Mouse (Mus musculus) embryonic fibroblast, embryonic 13.5 days (primary cell): ENCODE measurements around the gene Antxr2. TPM values are rescaled to one million over a fixed set of nuclear protein-coding genes. Genes with fewer than 3 reads are reported as not detected.

Experiments used
- H3K27ac ChIP-seq: 2 replicates; pipeline ENCODE4 v1.5.1; 2012; ENCODE audit warnings: low read length, control low read depth, inconsistent platforms; ENCODE audit not compliant: insufficient read depth
- H3K4me1 ChIP-seq: 2 replicates; pipeline ENCODE4 v1.6.1; 2011; ENCODE audit warnings: low read length; ENCODE audit not compliant: control insufficient read depth, insufficient read depth
- H3K4me3 ChIP-seq: 2 replicates; pipeline ENCODE4 v1.5.1; 2011; ENCODE audit warnings: mild to moderate bottlenecking, control low read depth, low read length; ENCODE audit not compliant: insufficient read depth
- CTCF ChIP-seq: IDR thresholded peaks from 2 replicates; pipeline ENCODE4 v1.5.1; 2011; ENCODE audit warnings: mild to moderate bottlenecking, control low read depth, low read length, moderate library complexity, borderline replicate concordance; ENCODE audit not compliant: insufficient read depth
- POLR2A ChIP-seq: IDR thresholded peaks from 2 replicates; pipeline ENCODE4 v1.6.1; 2011; ENCODE audit warnings: low read depth, mild to moderate bottlenecking, control low read depth, low read length, moderate library complexity
- polyA plus RNA-seq: library from polyadenylated mRNA; stranded (reverse); fragments of >200 nt; gene quantifications from 2 replicates; pipeline ENCODE4 v1.2.4, GENCODE M21; 2011; ENCODE audit warnings: low read depth; ENCODE audit not compliant: missing spikeins, insufficient read length

The Antxr2 gene
- polyA plus RNA-seq, 1 experiment: 45.0 TPM

DNA sequence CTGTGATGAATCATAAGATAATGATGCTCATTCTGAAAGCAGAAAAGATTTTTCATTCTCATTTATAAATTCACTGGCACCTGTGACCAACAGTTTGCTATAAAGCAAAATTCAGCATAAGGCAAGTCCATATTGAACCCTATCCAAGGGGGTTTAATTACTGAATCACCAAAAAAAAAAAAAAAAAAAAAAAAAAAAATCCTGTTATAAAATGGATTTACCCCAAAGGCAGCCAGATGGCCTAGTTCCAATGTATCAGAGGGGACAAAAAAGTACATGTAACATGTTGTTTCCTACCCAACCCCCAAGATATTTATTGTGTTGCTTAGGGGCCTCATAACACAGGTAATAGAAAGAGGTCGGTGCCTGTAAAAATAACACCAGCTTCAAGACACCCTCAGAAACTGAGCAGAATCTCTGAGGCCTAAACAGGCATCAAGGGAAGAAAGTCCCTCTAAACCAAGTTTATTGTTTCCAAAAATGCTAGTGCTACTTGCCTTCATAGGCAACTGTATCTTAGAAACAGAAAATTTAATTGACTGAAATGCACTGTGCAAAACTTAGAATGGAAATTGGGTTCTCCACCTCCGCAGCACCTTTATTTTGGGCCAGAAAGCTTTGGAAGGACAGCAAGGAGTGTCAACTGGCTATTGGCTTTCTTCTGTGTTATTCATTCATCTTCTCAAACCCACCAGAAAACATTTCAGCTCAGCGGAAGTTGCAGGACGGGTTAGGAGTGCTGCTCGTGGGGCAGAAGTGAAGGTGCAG, 178.7 kb downstream of the Antxr2 start:
- Histone ChIP-seq H3K4me1 (peaks cover 17% of the 10 kb centered on the region), H3K4me3 (no peak overlapping the region), H3K27ac (no peak overlapping the region)
- no peak for TF ChIP-seq CTCF
- TF ChIP-seq POLR2A: no peak

DNA sequence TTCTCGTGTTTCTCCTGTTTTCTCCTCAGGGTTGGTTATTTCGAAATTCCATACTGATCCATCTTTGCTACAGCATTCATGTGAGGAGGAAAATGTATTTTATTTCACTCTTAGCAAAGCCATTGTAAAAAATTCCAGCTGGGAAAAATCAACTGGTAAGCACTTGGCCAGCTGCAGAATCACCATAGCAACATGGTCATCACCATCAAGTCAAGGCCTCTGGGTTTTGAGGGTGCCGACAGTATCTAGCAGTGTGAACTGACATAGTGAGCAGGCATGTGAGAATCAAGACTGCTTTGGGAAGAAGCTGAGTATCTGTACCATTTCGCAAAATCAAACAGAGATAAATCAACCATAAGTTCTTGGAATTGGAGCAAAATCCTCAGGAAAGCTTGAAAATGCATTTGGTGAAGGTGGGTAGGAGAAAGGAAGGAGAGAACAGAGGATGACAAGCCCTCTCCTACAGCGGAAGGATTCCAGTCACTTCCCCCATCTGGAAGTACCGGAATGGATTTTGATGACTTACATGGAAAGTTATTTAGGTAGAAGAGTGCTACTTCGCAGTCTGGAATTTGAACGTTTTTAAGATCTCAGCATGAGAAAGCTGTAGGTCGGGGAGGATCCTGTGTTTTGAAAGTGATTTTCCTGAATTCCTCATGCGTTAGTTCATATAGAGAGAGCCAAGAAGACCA, 183.5 kb downstream of the Antxr2 start:
- peak overlapping the region; percentile 77 for H3K27ac ChIP-seq
- peaks cover 22% of the 10 kb centered on the region for H3K4me1 ChIP-seq
- no peak overlapping the region for H3K4me3 ChIP-seq
- no peak for TF ChIP-seq CTCF
- TF ChIP-seq POLR2A: no peak

DNA sequence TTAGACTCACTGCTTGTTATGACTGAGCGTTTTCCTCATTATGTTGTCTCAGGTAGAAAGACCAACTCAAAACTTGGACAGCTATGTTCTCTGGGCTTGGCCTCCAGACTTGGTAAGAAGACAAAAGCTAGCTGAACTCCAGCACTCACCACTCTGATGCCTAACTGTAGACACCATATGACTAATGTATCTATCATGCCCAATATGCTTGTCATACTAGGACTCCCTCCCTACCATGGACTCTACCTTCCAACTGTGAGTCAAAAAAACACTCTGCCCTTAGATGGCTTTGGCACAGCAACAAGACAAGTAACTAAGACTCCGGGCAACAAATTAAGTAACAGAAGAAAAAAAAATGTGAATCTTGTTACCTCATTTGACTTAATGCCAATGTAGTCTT, 184.3 kb downstream of the Antxr2 start:
- H3K4me3 ChIP-seq: no peak overlapping the region
- TF ChIP-seq CTCF (no peak), POLR2A (no peak)
- H3K4me1 ChIP-seq: peaks cover 22% of the 10 kb centered on the region
- peak overlapping the region; percentile 52 for H3K27ac ChIP-seq

DNA sequence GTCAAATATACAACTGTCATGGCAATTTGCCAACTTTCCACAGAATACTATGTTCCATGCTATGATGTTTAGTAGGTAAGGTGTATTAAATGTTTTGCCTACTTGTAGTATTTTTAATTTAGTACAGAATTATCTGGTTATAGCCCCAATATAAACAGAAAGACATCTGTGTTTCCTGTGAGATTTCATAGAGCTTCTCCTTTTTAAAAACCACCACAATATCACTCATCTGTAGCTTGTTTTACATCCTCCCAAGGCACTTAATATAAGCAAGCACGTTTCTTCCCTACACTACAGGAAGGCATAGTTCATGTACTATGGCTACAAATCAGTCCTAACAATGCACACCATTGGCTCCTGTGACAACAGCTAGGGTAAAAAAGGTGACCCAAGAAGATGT, 188.8 kb downstream of the Antxr2 start:
- Histone ChIP-seq H3K4me1 (peaks cover 4% of the 10 kb centered on the region; the same call in 1 of the 2 replicates), H3K27ac (no peak overlapping the region), H3K4me3 (no peak overlapping the region)
- no peak for TF ChIP-seq CTCF
- TF ChIP-seq POLR2A: no peak

DNA sequence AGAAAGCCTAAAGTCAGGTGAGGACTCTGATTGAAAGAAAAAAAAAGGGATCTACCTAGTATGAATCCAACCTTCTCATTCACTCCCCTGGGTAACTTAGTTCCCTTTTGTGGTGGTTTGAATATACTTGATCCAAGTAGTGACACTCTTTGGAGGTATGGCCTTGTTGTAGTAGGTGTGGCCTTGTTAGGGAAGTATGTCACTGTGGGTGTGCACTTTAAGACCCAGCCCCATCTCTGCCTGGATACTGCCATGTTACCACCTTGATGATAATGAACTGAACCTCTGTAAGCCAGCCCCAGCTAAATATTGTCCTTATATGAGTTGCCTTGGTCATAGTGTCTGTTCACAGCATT, 190.9 kb downstream of the Antxr2 start:
- H3K4me3 ChIP-seq: no peak overlapping the region
- H3K4me1 ChIP-seq: peaks cover 2% of the 10 kb centered on the region; the same call in 1 of the 2 replicates
- no peak for TF ChIP-seq POLR2A
- TF ChIP-seq CTCF: no peak
- no peak overlapping the region for H3K27ac ChIP-seq

DNA sequence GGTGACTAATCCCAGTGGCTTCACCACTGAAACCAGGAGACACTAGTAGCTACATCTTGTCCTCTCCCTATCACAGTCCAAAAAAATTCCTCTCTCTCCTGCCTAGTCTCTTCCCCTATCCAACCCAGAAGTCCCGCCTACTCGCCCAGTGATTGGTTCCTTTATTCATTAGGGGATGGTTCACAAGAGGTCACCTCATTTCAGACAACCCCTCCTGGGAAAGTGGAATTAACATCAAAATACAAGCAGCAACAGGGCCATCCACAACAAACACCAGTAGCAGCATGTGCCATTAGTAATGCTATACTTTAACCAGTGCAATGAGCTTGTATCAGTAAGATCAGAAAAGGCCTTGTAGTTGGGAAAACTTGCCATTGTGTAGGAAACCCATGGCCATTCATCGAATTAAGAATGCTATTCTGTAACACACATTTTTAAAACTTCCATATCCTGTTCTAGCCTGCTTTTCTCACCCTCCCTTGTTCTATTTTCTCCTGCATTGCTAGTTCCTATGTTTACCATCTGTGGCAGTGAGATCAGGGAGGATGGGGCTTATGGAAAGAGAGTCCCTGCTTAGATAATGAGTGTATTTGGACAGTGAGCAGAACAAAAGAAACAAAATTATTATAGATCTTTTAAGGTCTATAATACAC, 191.4 kb downstream of the Antxr2 start:
- Histone ChIP-seq H3K27ac (no peak overlapping the region), H3K4me1 (peaks cover 5% of the 10 kb centered on the region; the same call in 1 of the 2 replicates), H3K4me3 (no peak overlapping the region)
- TF ChIP-seq CTCF: no peak

DNA sequence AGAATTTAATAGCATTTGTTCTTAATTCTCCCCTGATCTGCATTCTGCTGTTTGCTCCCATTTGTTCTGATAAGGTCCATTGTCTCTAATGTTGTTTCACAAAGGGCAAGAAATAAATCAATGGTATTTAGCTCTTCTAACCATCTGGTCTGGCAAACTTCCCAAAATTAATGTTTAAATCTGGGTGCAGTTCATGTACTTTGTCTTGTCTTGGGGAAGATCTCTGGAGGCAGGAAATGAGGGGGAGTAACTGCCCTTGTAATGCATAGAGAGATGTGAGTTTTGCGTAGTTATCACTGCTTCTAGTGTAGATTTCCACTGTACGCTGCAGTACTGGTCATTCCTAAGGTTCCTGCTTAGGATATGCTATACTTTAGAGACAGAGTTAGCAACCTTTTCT, 193.5 kb downstream of the Antxr2 start:
- H3K4me3 ChIP-seq: no peak overlapping the region
- TF ChIP-seq CTCF: no peak
- no peak for TF ChIP-seq POLR2A
- peak overlapping the region; percentile 52 for H3K27ac ChIP-seq
- peaks cover 5% of the 10 kb centered on the region; the same call in 1 of the 2 replicates for H3K4me1 ChIP-seq

DNA sequence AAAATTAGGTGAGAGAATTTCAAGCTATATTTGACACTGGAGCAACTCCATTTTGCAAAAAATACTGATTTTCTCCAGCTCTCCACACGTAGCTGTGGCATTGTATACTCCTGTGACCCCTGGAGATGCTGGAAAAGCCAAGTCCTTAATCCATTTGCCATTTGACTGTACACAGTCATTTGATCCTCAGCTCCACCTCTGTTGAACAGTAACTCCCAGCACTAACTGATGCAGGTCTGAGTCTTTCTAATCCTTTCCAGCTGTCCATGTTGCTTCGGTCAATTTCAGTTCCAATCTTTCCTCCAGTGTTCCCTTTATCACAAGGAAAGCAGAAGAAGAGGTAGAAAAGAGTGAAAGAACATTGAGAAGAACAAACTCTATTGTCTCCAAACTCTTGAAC, 195.4 kb downstream of the Antxr2 start:
- no peak for TF ChIP-seq POLR2A
- no peak for TF ChIP-seq CTCF

DNA sequence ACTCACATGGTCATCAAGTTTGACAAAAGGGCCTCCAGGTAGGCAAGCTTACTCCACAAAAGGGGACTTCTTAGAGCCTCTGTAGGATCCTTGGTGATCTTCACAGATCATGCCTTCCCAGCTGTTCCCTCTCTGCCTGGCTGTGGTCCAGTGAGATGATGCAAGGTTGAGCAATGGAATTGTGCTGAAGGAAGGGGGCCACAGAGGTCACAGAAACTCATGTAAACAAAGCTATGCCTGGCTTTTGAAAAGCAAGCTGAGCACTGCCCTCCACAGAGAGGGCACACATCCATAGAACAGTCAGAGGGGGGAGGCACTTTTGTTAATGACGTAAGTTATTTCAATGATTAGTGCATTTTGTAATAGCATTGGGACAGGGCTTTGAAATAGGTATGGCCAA, 196.1 kb downstream of the Antxr2 start:
- Histone ChIP-seq H3K4me3 (no peak overlapping the region), H3K4me1 (peaks cover 7% of the 10 kb centered on the region; the same call in 1 of the 2 replicates), H3K27ac (peak overlapping the region; percentile 43)
- no peak for TF ChIP-seq POLR2A
- TF ChIP-seq CTCF: no peak

More for the DNA sequence above, 195.4 kb downstream of the Antxr2 start:
- H3K27ac ChIP-seq: peak overlapping the region; percentile 24; the same call in 1 of the 2 replicates
- peaks cover 7% of the 10 kb centered on the region; the same call in 1 of the 2 replicates for H3K4me1 ChIP-seq
- no peak overlapping the region for H3K4me3 ChIP-seq

Other genes with a start within 250 kb of the Antxr2 start
- 0.25 TPM in 1 of 2 replicates, not detected in the other for gene Prdm8, start 136.2 kb upstream of the Antxr2 start, polyA plus RNA-seq
- gene Fgf5, start 223.1 kb upstream of the Antxr2 start, polyA plus RNA-seq: 0.83 and 1.8 TPM in 2 replicates